Mouse (Mus musculus) lung, embryonic 14.5 days (tissue): ENCODE measurements around the gene Nck1. TPM values are rescaled to one million over a fixed set of nuclear protein-coding genes. Genes with fewer than 3 reads are reported as not detected.

Experiments used
- ATAC-seq: fragments of 200-750 bp; cut with Nextera tagmentation; 2 replicates; pipeline ENCODE4 v1.8.0; 2017; ENCODE audit warnings: mild to moderate bottlenecking, moderate TSS enrichment, moderate library complexity; ENCODE audit not compliant: insufficient read depth
- DNase-seq: peaks from one replicate; pipeline ENCODE4 v3.0.0-alpha.2; 2015
- H3K27ac ChIP-seq: fragments of 300-500 bp; sonication (generic); 2 replicates; pipeline ENCODE4 v1.5.1; 2014; ENCODE audit warnings: low read depth, mild to moderate bottlenecking, moderate library complexity
- H3K27me3 ChIP-seq: fragments of 300-500 bp; sonication (generic); 2 replicates; pipeline ENCODE4 v1.6.1; 2014; ENCODE audit warnings: low read length, control low read depth; ENCODE audit not compliant: insufficient read depth
- H3K36me3 ChIP-seq: fragments of 300-500 bp; sonication (generic); 2 replicates; pipeline ENCODE4 v1.6.1; 2014; ENCODE audit warnings: control low read depth; ENCODE audit not compliant: insufficient read depth
- H3K4me1 ChIP-seq: fragments of 300-500 bp; sonication (generic); 2 replicates; pipeline ENCODE4 v1.6.1; 2014; ENCODE audit warnings: antibody characterized with exemption, control low read depth; ENCODE audit not compliant: insufficient read depth
- H3K4me2 ChIP-seq: fragments of 300-500 bp; sonication (generic); 2 replicates; pipeline ENCODE4 v1.6.1; 2014; ENCODE audit warnings: mild to moderate bottlenecking
- H3K4me3 ChIP-seq: fragments of 300-500 bp; sonication (generic); 2 replicates; pipeline ENCODE4 v1.5.1; 2014; ENCODE audit warnings: low read depth, low read length
- H3K9ac ChIP-seq: fragments of 300-500 bp; sonication (generic); 2 replicates; pipeline ENCODE4 v1.6.1; 2014
- H3K9me3 ChIP-seq: fragments of 300-500 bp; sonication (generic); 2 replicates; pipeline ENCODE4 v1.6.1; 2016; ENCODE audit warnings: low read depth, low read length, control low read depth
- CTCF ChIP-seq: IDR thresholded peaks from 2 replicates; pipeline ENCODE4 v1.5.1; 2016; ENCODE audit warnings: antibody characterized with exemption, low read depth
- WGBS: fragments of 180-500 bp; shearing (Covaris S2); extraction: QIAGEN DNeasy Blood & Tissue Kit; methylation state at CpG from one replicate; pipeline ENCODE4 v1.1.7; 2014; 5-methylcytosine and 5-hydroxymethylcytosine counted together
- polyA plus RNA-seq: library from polyadenylated mRNA; unstranded; fragments of >200 nt; fragmentation: Nextera tagmentation; extraction: Ambion mirVana; gene quantifications from 2 replicates; pipeline ENCODE4 v1.2.1, GENCODE M21; 2014

Nck1 gene
- polyA plus RNA-seq, 1 experiment from 2014 or later: 71.3 TPM

- Histone ChIP-seq H3K27ac (no peak overlapping the region), H3K4me1 (no peaks in the 10 kb centered on the region), H3K4me2 (no peak overlapping the region), H3K27me3 (no peaks in the 10 kb centered on the region), H3K9me3 (no peaks in the 10 kb centered on the region), H3K4me3 (no peak overlapping the region), H3K9ac (no peak overlapping the region), H3K36me3 (0 out of 2 replicates have a peak, but pooled peaks cover 8% of the 10 kb centered on the region)
- ATAC-seq: no peak
- whole genome bisulfite sequencing: 78% methylated on average over 9 of the region's 9 CpGs
- no peak for DNase-seq
- TF ChIP-seq CTCF: no peak
These were observed 84.3 kb downstream of the Nck1 start for GRCm38 (mm10) chr9:100461671-100462070.

- Histone ChIP-seq H3K27ac (no peak overlapping the region), H3K4me1 (no peaks in the 10 kb centered on the region), H3K36me3 (0 out of 2 replicates have a peak, but pooled peaks cover 8% of the 10 kb centered on the region), H3K9ac (no peak overlapping the region), H3K9me3 (no peaks in the 10 kb centered on the region), H3K4me2 (no peak overlapping the region), H3K27me3 (no peaks in the 10 kb centered on the region), H3K4me3 (no peak overlapping the region)
- no peak for DNase-seq
- TF ChIP-seq CTCF: no peak
- ATAC-seq: no peak
- WGBS: 83% methylated on average over 9 of the region's 9 CpGs
These were observed 85.7 kb downstream of the Nck1 start for GRCm38 (mm10) chr9:100460203-100460602.

GRCm38 (mm10) chr9:100457971-100458681 lies 87.8 kb downstream of the Nck1 start:
- Histone ChIP-seq H3K27ac (no peak overlapping the region), H3K4me2 (no peak overlapping the region), H3K4me1 (no peaks in the 10 kb centered on the region), H3K4me3 (no peak overlapping the region), H3K36me3 (0 out of 2 replicates have a peak, but pooled peaks cover 8% of the 10 kb centered on the region), H3K9me3 (no peaks in the 10 kb centered on the region), H3K9ac (no peak overlapping the region), H3K27me3 (no peaks in the 10 kb centered on the region)
- no peak for TF ChIP-seq CTCF
- DNase-seq (no peak), ATAC-seq (no peak)
- 80% methylated on average over 17 of the region's 17 CpGs for WGBS

- 11% methylated on average over 9 of the region's 9 CpGs for WGBS
These were observed 91.3 kb downstream of the Nck1 start for GRCm38 (mm10) chr9:100454664-100454993.

GRCm38 (mm10) chr9:100453944-100454663 lies 91.8 kb downstream of the Nck1 start:
- peak; percentile 77 for TF ChIP-seq CTCF
- H3K9ac ChIP-seq: peak overlapping the region; percentile 53
- no peak overlapping the region for H3K27ac ChIP-seq
- H3K4me3 ChIP-seq: peak overlapping the region; percentile 40
- ATAC-seq (peak; percentile 47), DNase-seq (peak; percentile 97)
- H3K9me3 ChIP-seq: no peaks in the 10 kb centered on the region
- no peaks in the 10 kb centered on the region for H3K27me3 ChIP-seq
- H3K4me2 ChIP-seq: peak overlapping the region; percentile 78
- 6% methylated on average over 24 of the region's 25 CpGs for WGBS
- 0 out of 2 replicates have a peak, but pooled peaks cover 4% of the 10 kb centered on the region for H3K36me3 ChIP-seq
- H3K4me1 ChIP-seq: no peaks in the 10 kb centered on the region

More at GRCm38 (mm10) chr9:100454664-100454993, 91.3 kb downstream of the Nck1 start:
- no peak for TF ChIP-seq CTCF
- Histone ChIP-seq H3K9ac (peak overlapping the region; percentile 53), H3K27ac (no peak overlapping the region), H3K9me3 (no peaks in the 10 kb centered on the region), H3K4me1 (no peaks in the 10 kb centered on the region), H3K27me3 (no peaks in the 10 kb centered on the region), H3K4me2 (peak overlapping the region; percentile 78), H3K36me3 (0 out of 2 replicates have a peak, but pooled peaks cover 4% of the 10 kb centered on the region), H3K4me3 (peak overlapping the region; percentile 40)
- DNase-seq: no peak
- ATAC-seq: peak; percentile 32; the same call in 1 of the 2 replicates

GRCm38 (mm10) chr9:100452432-100452831 lies 93.5 kb downstream of the Nck1 start:
- H3K4me1 ChIP-seq: no peaks in the 10 kb centered on the region
- H3K27me3 ChIP-seq: no peaks in the 10 kb centered on the region
- peak; percentile 9; the same call in 1 of the 2 replicates for ATAC-seq
- H3K4me2 ChIP-seq: no peak overlapping the region
- H3K9me3 ChIP-seq: no peaks in the 10 kb centered on the region
- H3K9ac ChIP-seq: no peak overlapping the region
- no peak overlapping the region for H3K4me3 ChIP-seq
- peak; percentile 58 for DNase-seq
- H3K36me3 ChIP-seq: no peaks in the 10 kb centered on the region
- H3K27ac ChIP-seq: no peak overlapping the region
- no peak for TF ChIP-seq CTCF
- 31% methylated on average over 6 of the region's 6 CpGs for WGBS

- peak overlapping the region; percentile 89 for H3K4me2 ChIP-seq
- H3K9ac ChIP-seq: peak overlapping the region; percentile 41
- DNase-seq: peak; percentile 93
- ATAC-seq: peak; percentile 93
- peak; percentile 94 for TF ChIP-seq CTCF
- H3K36me3 ChIP-seq: no peaks in the 10 kb centered on the region
- 0 out of 2 replicates have a peak, but pooled peaks cover 3% of the 10 kb centered on the region for H3K4me1 ChIP-seq
- H3K27me3 ChIP-seq: no peaks in the 10 kb centered on the region
- peak overlapping the region; percentile 76 for H3K27ac ChIP-seq
- no peaks in the 10 kb centered on the region for H3K9me3 ChIP-seq
- H3K4me3 ChIP-seq: peak overlapping the region; percentile 45
- under 1% methylated on average over 32 of the region's 32 CpGs for WGBS
These were observed 99.8 kb downstream of the Nck1 start for GRCm38 (mm10) chr9:100446059-100446686.

Other genes with a start within 250 kb of the Nck1 start
- 1.6 and 2.2 TPM in 2 replicates for gene Il20rb, start 59.3 kb downstream of the Nck1 start, polyA plus RNA-seq
- gene Slc35g2, start 25.0 kb upstream of the Nck1 start, polyA plus RNA-seq: 7.5 and 8.0 TPM in 2 replicates
- 48.4 and 57.5 TPM in 2 replicates for gene Stag1, start 51.7 kb upstream of the Nck1 start, polyA plus RNA-seq